ENCODE assay signal across 20 mouse cellular contexts in the genomic region with DNA sequence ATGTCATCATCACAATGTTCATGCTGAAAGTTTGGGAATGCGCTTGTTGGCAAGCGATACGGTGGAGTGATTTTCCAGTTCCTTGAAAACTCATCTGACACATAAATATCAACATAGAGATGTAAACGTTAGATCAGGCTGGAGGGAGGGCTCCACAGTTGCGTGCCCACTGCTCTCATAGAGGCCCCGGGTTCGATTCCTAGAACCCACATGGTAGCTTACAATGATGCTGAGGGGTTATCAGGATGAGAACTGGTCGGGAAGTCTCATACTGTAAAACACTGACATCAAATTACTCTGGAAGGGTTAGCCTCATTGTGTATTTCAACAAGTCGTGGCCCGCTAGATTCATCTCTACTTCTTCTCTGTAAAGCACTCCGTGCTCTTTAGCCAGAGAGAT. TPM values are rescaled to one million over a fixed set of nuclear protein-coding genes. Genes with fewer than 3 reads are reported as not detected.
"Had no signal": no experiment of that assay in that cellular context is flagged by ENCODE, and none has a peak within 500 bp of the region (broad histone marks: within the 10 kb centered on the region; RNA-seq: fewer than 3 reads in every experiment).

No protein-coding gene starts in this region.

- H3K9me3 ChIP-seq: embryonic facial prominence, embryonic 10.5 days; embryonic facial prominence, embryonic 12.5 days; embryonic facial prominence, embryonic 13.5 days; embryonic facial prominence, embryonic 15.5 days; forebrain, embryonic 10.5 days; forebrain, embryonic 12.5 days; forebrain, embryonic 13.5 days; forebrain, embryonic 15.5 days had no signal

- DNase-seq: gastrocnemius, postnatal 25 days; gastrocnemius, postnatal 36 days; heart, adult 11 months had no signal

- H3K36me3 ChIP-seq: embryonic facial prominence, embryonic 10.5 days; embryonic facial prominence, embryonic 12.5 days; embryonic facial prominence, embryonic 13.5 days; embryonic facial prominence, embryonic 15.5 days; forebrain, embryonic 10.5 days; forebrain, embryonic 12.5 days had no signal

- ATAC-seq: forebrain, embryonic 14.5 days; forebrain, embryonic 15.5 days had no signal

- H3K9ac ChIP-seq: embryonic facial prominence, embryonic 12.5 days; embryonic facial prominence, embryonic 13.5 days; embryonic facial prominence, embryonic 15.5 days; forebrain, embryonic 12.5 days; forebrain, embryonic 13.5 days; forebrain, embryonic 15.5 days; forebrain, postnatal 0 days had no signal

- H3K27ac ChIP-seq: embryonic facial prominence, embryonic 10.5 days; embryonic facial prominence, embryonic 12.5 days; embryonic facial prominence, embryonic 13.5 days; embryonic facial prominence, embryonic 15.5 days; forebrain, embryonic 10.5 days; forebrain, embryonic 12.5 days; forebrain, embryonic 13.5 days; forebrain, embryonic 15.5 days; gastrocnemius, adult 2 months; heart, adult 2 months had no signal

- H3K4me3 ChIP-seq: embryonic facial prominence, embryonic 15.5 days; erythroblast, embryonic 14.5 days; forebrain, embryonic 13.5 days; gastrocnemius, adult 2 months; heart, adult 2 months had no signal

RNA-seq across cellular contexts. Expression of a gene that starts 24.5 kb away (rescaled TPM):
- polyA plus RNA-seq: erythroblast, embryonic 14.5 days had no signal

RNA-seq across cellular contexts. Expression of a gene that starts 59.3 kb away (rescaled TPM):
- polyA plus RNA-seq: cortical plate, adult 2 months; embryonic facial prominence, embryonic 13.5 days; erythroblast, embryonic 14.5 days; forebrain, embryonic 13.5 days; forebrain, embryonic 14.5 days; forebrain, embryonic 15.5 days; forebrain, embryonic 16.5 days; forebrain, postnatal 0 days; frontal cortex, adult 2 months; gonadal fat pad, adult 2 months; heart, adult 2 months had no signal
